Comparison of ENCODE assay signal across 8 mouse cellular contexts in genomic region chr4:126754231-126754611, GRCm38 (mm10). TPM values are rescaled to one million over a fixed set of nuclear protein-coding genes. Genes with fewer than 3 reads are reported as not detected.
DNase-seq lines count a peak whose midpoint lies in the region; ATAC-seq and TF ChIP-seq lines count a peak whose summit lies in the region.

No protein-coding gene starts in this region.

- H3K9me3 ChIP-seq in kidney, postnatal 0 days (replicated peaks; ENCODE audit: low read length), result no peaks in the 10 kb centered on the region
- no peaks in the 10 kb centered on the region for H3K9me3 ChIP-seq in hindbrain, embryonic 13.5 days
- no peaks in the 10 kb centered on the region for H3K9me3 ChIP-seq in midbrain, embryonic 14.5 days (ENCODE audit: control insufficient read depth, low read length)

- H3K4me1 ChIP-seq in kidney, postnatal 0 days (replicated peaks; ENCODE audit: insufficient read depth, low read length), result peaks cover 15% of the 10 kb centered on the region
- no peaks in the 10 kb centered on the region; the same call in 1 of the 2 replicates for H3K4me1 ChIP-seq in brown adipose tissue, adult 24 weeks (ENCODE audit: control insufficient read depth, insufficient read depth, insufficient read length, low read length)
- H3K4me1 ChIP-seq in hindbrain, embryonic 13.5 days (replicated peaks), result peaks cover 51% of the 10 kb centered on the region
- peaks cover 37% of the 10 kb centered on the region for H3K4me1 ChIP-seq in midbrain, embryonic 14.5 days (ENCODE audit: control insufficient read depth, insufficient read depth, low read length)

- peak overlapping the region; percentile 98 for H3K4me2 ChIP-seq in kidney, postnatal 0 days (ENCODE audit: low read length)
- H3K4me2 ChIP-seq in hindbrain, embryonic 13.5 days, result peak overlapping the region; percentile 97
- H3K4me2 ChIP-seq in midbrain, embryonic 14.5 days (ENCODE audit: low read length), result peak overlapping the region; percentile 84

- H3K27ac ChIP-seq in kidney, postnatal 0 days, result peak overlapping the region; percentile 92
- H3K27ac ChIP-seq in brown adipose tissue, adult 24 weeks (replicated peaks; ENCODE audit: low read depth, low read length), result peak overlapping the region; percentile 96
- peak overlapping the region; percentile 98 for H3K27ac ChIP-seq in hindbrain, embryonic 13.5 days
- H3K27ac ChIP-seq in midbrain, embryonic 14.5 days (replicated peaks; ENCODE audit: low read depth, low read length), result peak overlapping the region; percentile 97

- peaks cover 11% of the 10 kb centered on the region; the same call in 1 of the 2 replicates for H3K36me3 ChIP-seq in kidney, postnatal 0 days (ENCODE audit: insufficient read depth, low read length)
- peaks cover 24% of the 10 kb centered on the region for H3K36me3 ChIP-seq in hindbrain, embryonic 13.5 days
- peaks cover 28% of the 10 kb centered on the region for H3K36me3 ChIP-seq in midbrain, embryonic 14.5 days (ENCODE audit: control insufficient read depth, insufficient read depth, low read length)

- H3K9ac ChIP-seq in kidney, postnatal 0 days (ENCODE audit: low read depth, low read length), result peak overlapping the region; percentile 79
- H3K9ac ChIP-seq in hindbrain, embryonic 13.5 days, result peak overlapping the region; percentile 90
- H3K9ac ChIP-seq in midbrain, embryonic 14.5 days (replicated peaks; ENCODE audit: low read length), result peak overlapping the region; percentile 84

- no peak for DNase-seq in kidney, postnatal 0 days (ENCODE audit: low spot score)
- DNase-seq in kidney, adult 8-10 months, result no peak
- peak; percentile 19 for DNase-seq in midbrain, embryonic 14.5 days
- no peak for DNase-seq in spleen, postnatal 36 days (ENCODE audit: low spot score in 2 of 2)
- DNase-seq in cerebellum, adult 11 months, result no peak

- TF ChIP-seq CTCF in kidney, postnatal 0 days (IDR thresholded peaks at IDR 0.05; ENCODE audit: low read depth), result no peak

- H3K27me3 ChIP-seq in kidney, postnatal 0 days (ENCODE audit: insufficient read depth, low read length), result no peaks in the 10 kb centered on the region
- H3K27me3 ChIP-seq in hindbrain, embryonic 13.5 days, result no peaks in the 10 kb centered on the region
- no peaks in the 10 kb centered on the region for H3K27me3 ChIP-seq in midbrain, embryonic 14.5 days (ENCODE audit: control insufficient read depth, insufficient read depth, low read length)

- under 1% methylated on average over 12 of the region's 12 CpGs for WGBS in kidney, postnatal 0 days
- WGBS in hindbrain, embryonic 13.5 days, result 1% methylated on average over 12 of the region's 12 CpGs
- WGBS in midbrain, embryonic 14.5 days, result under 1% methylated on average over 12 of the region's 12 CpGs

- no peak for ATAC-seq in kidney, postnatal 0 days (replicated peaks; ENCODE audit: low FRiP score, low read depth)
- no peak for ATAC-seq in hindbrain, embryonic 13.5 days (ENCODE audit: low FRiP score)
- no peak for ATAC-seq in midbrain, embryonic 14.5 days (ENCODE audit: low FRiP score, low TSS enrichment)
- ATAC-seq in megakaryocyte progenitor cell, adult 5-6 weeks (replicated peaks; ENCODE audit: poor library complexity), result no peak

- peak overlapping the region; percentile 89 for H3K4me3 ChIP-seq in kidney, postnatal 0 days (replicated peaks; ENCODE audit: low read depth, low read length)
- H3K4me3 ChIP-seq in brown adipose tissue, adult 24 weeks (ENCODE audit: insufficient read depth, low read depth, low read length), result peak overlapping the region; percentile 86
- peak overlapping the region; percentile 69 for H3K4me3 ChIP-seq in hindbrain, embryonic 13.5 days
- H3K4me3 ChIP-seq in midbrain, embryonic 14.5 days (replicated peaks; ENCODE audit: low read depth, low read length), result peak overlapping the region; percentile 63

RNA-seq across cellular contexts. Expression of gene AU040320, which starts 0.9 kb away (rescaled TPM):
- 22.4 and 22.6 TPM in 2 replicates for polyA plus RNA-seq in kidney, postnatal 0 days (2015; fragmentation: Nextera tagmentation; extraction: Ambion mirVana)
- polyA plus RNA-seq in brown adipose tissue, adult 24 weeks (2012; ENCODE audit: insufficient read depth, insufficient read length, missing spikeins), result 9.3 and 11.1 TPM in 2 replicates
- 40.0 and 40.3 TPM in 2 replicates for polyA plus RNA-seq in hindbrain, embryonic 13.5 days (2015; fragmentation: Nextera tagmentation; extraction: Ambion mirVana)
- polyA plus RNA-seq in midbrain, embryonic 14.5 days (2014; fragmentation: Nextera tagmentation; extraction: Ambion mirVana), result 35.8 and 38.9 TPM in 2 replicates
- 11.6 and 14.3 TPM in 2 replicates for total RNA-seq in megakaryocyte progenitor cell, adult 5-6 weeks (2015)
- 12.5 and 19.1 TPM in 2 replicates for total RNA-seq in megakaryocyte progenitor cell, adult 5-6 weeks (2017)

RNA-seq across cellular contexts. Expression of gene Ncdn, which starts 1.0 kb away (rescaled TPM):
- polyA plus RNA-seq in kidney, postnatal 0 days (2015; fragmentation: Nextera tagmentation; extraction: Ambion mirVana), result 22.0 and 22.2 TPM in 2 replicates
- 6.8 and 7.1 TPM in 2 replicates for polyA plus RNA-seq in brown adipose tissue, adult 24 weeks (2012; ENCODE audit: insufficient read depth, insufficient read length, missing spikeins)
- 83.8 and 90.2 TPM in 2 replicates for polyA plus RNA-seq in hindbrain, embryonic 13.5 days (2015; fragmentation: Nextera tagmentation; extraction: Ambion mirVana)
- 88.9 and 91.8 TPM in 2 replicates for polyA plus RNA-seq in midbrain, embryonic 14.5 days (2014; fragmentation: Nextera tagmentation; extraction: Ambion mirVana)
- total RNA-seq in megakaryocyte progenitor cell, adult 5-6 weeks (2015), result 8.9 and 9.6 TPM in 2 replicates
- 8.2 and 8.5 TPM in 2 replicates for total RNA-seq in megakaryocyte progenitor cell, adult 5-6 weeks (2017)

RNA-seq across cellular contexts. Expression of gene Tfap2e, which starts 18.2 kb away (rescaled TPM):
- not detected in 2 replicates for polyA plus RNA-seq in kidney, postnatal 0 days (2015; fragmentation: Nextera tagmentation; extraction: Ambion mirVana)
- not detected in 2 replicates for polyA plus RNA-seq in brown adipose tissue, adult 24 weeks (2012; ENCODE audit: insufficient read depth, insufficient read length, missing spikeins)
- polyA plus RNA-seq in hindbrain, embryonic 13.5 days (2015; fragmentation: Nextera tagmentation; extraction: Ambion mirVana), result 0.38 and 0.54 TPM in 2 replicates
- 0.97 and 2.0 TPM in 2 replicates for polyA plus RNA-seq in midbrain, embryonic 14.5 days (2014; fragmentation: Nextera tagmentation; extraction: Ambion mirVana)
- not detected in 2 replicates for total RNA-seq in megakaryocyte progenitor cell, adult 5-6 weeks (2015)
- total RNA-seq in megakaryocyte progenitor cell, adult 5-6 weeks (2017), result not detected in 2 replicates
